Comparison of ENCODE assay signal across 21 mouse cellular contexts in the genomic region with DNA sequence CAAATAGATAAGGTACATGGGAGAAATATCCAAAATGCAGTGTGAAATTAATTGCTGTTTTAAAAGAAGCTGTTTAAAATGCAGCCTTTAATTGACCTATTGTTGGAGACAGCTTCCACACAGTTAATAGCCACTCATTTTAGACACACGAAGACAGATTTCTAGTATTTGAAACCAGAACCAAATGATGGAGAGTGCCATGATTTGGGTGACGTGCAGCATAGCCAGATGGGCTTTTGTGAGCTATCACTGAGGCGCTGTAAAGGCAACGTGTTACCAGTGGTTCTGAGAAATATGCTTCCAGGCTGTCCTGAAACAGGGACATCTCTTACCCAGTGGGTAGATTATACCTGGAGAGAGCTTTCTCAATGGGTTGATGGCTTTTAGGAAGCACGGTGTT.
DNase-seq lines count a peak whose midpoint lies in the region; ATAC-seq and TF ChIP-seq lines count a peak whose summit lies in the region.
"Had no signal": no experiment of that assay in that cellular context is flagged by ENCODE, and none has a peak within 500 bp of the region (broad histone marks: within the 10 kb centered on the region; RNA-seq: fewer than 3 reads in every experiment).

No protein-coding gene starts in this region.

- H3K27ac ChIP-seq in forebrain, embryonic 15.5 days (replicated peaks) = peak overlapping the region; percentile 54; the same call in 1 of the 2 replicates
- H3K27ac ChIP-seq in forebrain, embryonic 10.5 days = no peak overlapping the region
- H3K27ac ChIP-seq: embryonic facial prominence, embryonic 12.5 days; embryonic facial prominence, embryonic 15.5 days; gastrocnemius, adult 2 months; hindbrain, embryonic 12.5 days; hindbrain, embryonic 15.5 days had no signal

- TF ChIP-seq CTCF in brain, embryonic 14.5 days (IDR thresholded peaks at IDR 0.05; ENCODE audit: borderline replicate concordance, extremely low read depth, insufficient read depth, insufficient read length) = no peak

- no peak overlapping the region for H3K9ac ChIP-seq in forebrain, embryonic 15.5 days (replicated peaks)
- H3K9ac ChIP-seq: embryonic facial prominence, embryonic 12.5 days; embryonic facial prominence, embryonic 15.5 days; hindbrain, embryonic 12.5 days; hindbrain, embryonic 15.5 days had no signal

- H3K9me3 ChIP-seq in forebrain, embryonic 15.5 days = no peaks in the 10 kb centered on the region
- H3K9me3 ChIP-seq in forebrain, embryonic 10.5 days = no peaks in the 10 kb centered on the region
- H3K9me3 ChIP-seq: embryonic facial prominence, embryonic 15.5 days; hindbrain, embryonic 12.5 days; hindbrain, embryonic 15.5 days had no signal

- no peak overlapping the region for H3K4me2 ChIP-seq in forebrain, embryonic 15.5 days (replicated peaks)
- H3K4me2 ChIP-seq: embryonic facial prominence, embryonic 12.5 days; embryonic facial prominence, embryonic 15.5 days; heart, embryonic 11.5 days; hindbrain, embryonic 12.5 days; hindbrain, embryonic 15.5 days had no signal

- TF ChIP-seq POLR2A in brain, embryonic 14.5 days (IDR thresholded peaks at IDR 0.05; ENCODE audit: borderline replicate concordance, extremely low read depth, insufficient read depth, insufficient read length, poor library complexity, severe bottlenecking) = no peak

- 0 out of 2 replicates have a peak, but pooled peaks cover 5% of the 10 kb centered on the region for H3K4me1 ChIP-seq in forebrain, embryonic 15.5 days
- peaks cover 8% of the 10 kb centered on the region for H3K4me1 ChIP-seq in forebrain, embryonic 10.5 days
- H3K4me1 ChIP-seq: embryonic facial prominence, embryonic 15.5 days; hindbrain, embryonic 15.5 days had no signal

- H3K27me3 ChIP-seq in forebrain, embryonic 15.5 days = no peaks in the 10 kb centered on the region
- no peaks in the 10 kb centered on the region; the same call in 1 of the 2 replicates for H3K27me3 ChIP-seq in forebrain, embryonic 10.5 days (ENCODE audit: poor library complexity, severe bottlenecking)
- H3K27me3 ChIP-seq: embryonic facial prominence, embryonic 12.5 days; embryonic facial prominence, embryonic 15.5 days; hindbrain, embryonic 12.5 days; hindbrain, embryonic 15.5 days had no signal

- no peaks in the 10 kb centered on the region for H3K36me3 ChIP-seq in forebrain, embryonic 15.5 days
- no peaks in the 10 kb centered on the region for H3K36me3 ChIP-seq in forebrain, embryonic 10.5 days (replicated peaks)
- H3K36me3 ChIP-seq: embryonic facial prominence, embryonic 12.5 days; embryonic facial prominence, embryonic 15.5 days; hindbrain, embryonic 12.5 days; hindbrain, embryonic 15.5 days had no signal

- no peak overlapping the region for H3K4me3 ChIP-seq in forebrain, embryonic 15.5 days
- H3K4me3 ChIP-seq in forebrain, embryonic 10.5 days = no peak overlapping the region
- H3K4me3 ChIP-seq: embryonic facial prominence, embryonic 12.5 days; embryonic facial prominence, embryonic 15.5 days; gastrocnemius, adult 2 months; hindbrain, embryonic 12.5 days; hindbrain, embryonic 15.5 days had no signal

- DNase-seq in forebrain, embryonic 10.5 days (ENCODE audit: extremely low spot score, low spot score) = no peak
- DNase-seq in brain, adult 2 months (ENCODE audit: low read depth, low spot score) = peak; percentile 7
- peak; percentile 62 for DNase-seq in brain, embryonic 14.5 days (ENCODE audit: low read depth)
- DNase-seq in kidney, postnatal 4 days = no peak
- DNase-seq: adrenal gland, adult 2 months; adrenal gland, postnatal 14 days; cerebellum, adult 18-20 months; cerebellum, adult 9-11 months; cerebellum, postnatal 25 days; gastrocnemius, adult 2 months; gastrocnemius, postnatal 14 days; heart, adult 11 months had no signal

- 46% methylated on average over 5 of the region's 5 CpGs for WGBS in forebrain, embryonic 15.5 days
- WGBS in forebrain, embryonic 10.5 days = 86% methylated on average over 5 of the region's 5 CpGs

- peak; percentile 51 for ATAC-seq in forebrain, embryonic 15.5 days (replicated peaks)
- no peak for ATAC-seq in frontal cortex, adult (ENCODE audit: low TSS enrichment)
- ATAC-seq: CD4-positive, CD25-positive, alpha-beta regulatory T cell, adult 4 months; intestine, postnatal 0 days had no signal

Comparison
In these comparisons a context has a peak if more than half of its experiments do, and no peak if none do; other contexts are left out.
1. DNase-seq: peak in brain, adult 2 months (single experiment) and brain, embryonic 14.5 days (single experiment); none in forebrain, embryonic 10.5 days (single experiment) and kidney, postnatal 4 days (0 of 2).